Mouse (Mus musculus) telencephalon, adult 2 months (tissue): ENCODE measurements around the gene Spr.
"Not testable (repeated sequence)": the region's sequence is repeated elsewhere in the genome, so short reads cannot be mapped to it uniquely, and the experiment has no call there.

Experiments
- DNase-seq: peaks from one replicate; pipeline ENCODE4 v3.0.0-alpha.2; 2011; ENCODE audit warnings: low read depth, low spot score

Spr gene

GRCm38 (mm10) chr6:85137217-85138035 is at the start of gene Spr:
Gene Spr, minus strand, starts transcription at chr6:85137766.
- DNase-seq, result peak; percentile 72

- DNase-seq, result no peak
These were observed 49.1 kb upstream of the Spr start for GRCm38 (mm10) chr6:85186744-85187059.

- no peak for DNase-seq
These were observed 48.6 kb upstream of the Spr start for GRCm38 (mm10) chr6:85186033-85186743.

- DNase-seq, result no peak
These were observed 46.4 kb upstream of the Spr start for GRCm38 (mm10) chr6:85183951-85184350.

- DNase-seq, result no peak
These were observed 42.5 kb upstream of the Spr start for GRCm38 (mm10) chr6:85180036-85180435.

- DNase-seq, result no peak
These were observed 42.0 kb upstream of the Spr start for GRCm38 (mm10) chr6:85179569-85179968.

GRCm38 (mm10) chr6:85165440-85165921 is 27.9 kb upstream of the Spr start:
- no peak for DNase-seq

- DNase-seq, result peak; percentile 23
These were observed 22.8 kb upstream of the Spr start for GRCm38 (mm10) chr6:85160201-85160923.

- DNase-seq, result peak; percentile 9
These were observed 21.7 kb upstream of the Spr start for GRCm38 (mm10) chr6:85159092-85159760.

GRCm38 (mm10) chr6:85158040-85158804 is 20.7 kb upstream of the Spr start:
- DNase-seq, result not testable (repeated sequence)

GRCm38 (mm10) chr6:85156551-85156950 is 19.0 kb upstream of the Spr start:
- DNase-seq, result not testable (repeated sequence)

GRCm38 (mm10) chr6:85154861-85155528 is 17.4 kb upstream of the Spr start:
- DNase-seq, result no peak

GRCm38 (mm10) chr6:85153970-85154540 is 16.5 kb upstream of the Spr start:
- peak; percentile 81 for DNase-seq

- DNase-seq, result no peak
These were observed 12.8 kb upstream of the Spr start for GRCm38 (mm10) chr6:85150386-85150785.

- DNase-seq, result no peak
These were observed 10.1 kb upstream of the Spr start for GRCm38 (mm10) chr6:85147636-85148035.

GRCm38 (mm10) chr6:85144466-85144865 is 6.9 kb upstream of the Spr start:
- DNase-seq, result no peak

GRCm38 (mm10) chr6:85141013-85141412 is 3.4 kb upstream of the Spr start:
- not testable (repeated sequence) for DNase-seq

- no peak for DNase-seq
These were observed 2.0 kb upstream of the Spr start for GRCm38 (mm10) chr6:85139534-85139933.

GRCm38 (mm10) chr6:85136784-85137183 is 782 bp downstream of the Spr start:
- DNase-seq, result not testable (repeated sequence)

GRCm38 (mm10) chr6:85132794-85133193 is 4.8 kb downstream of the Spr start:
- DNase-seq, result not testable (repeated sequence)
